Mouse (Mus musculus) ovary, postnatal 10 days (tissue): Measurements from ENCODE around the gene Evpl.
A peak's percentile ranks its signal among the peaks of the same experiment; 100 is the strongest.

Source experiments
- DNase-seq: peaks from one replicate; pipeline ENCODE4 v3.0.0; 2022; ENCODE audit warnings: low spot score

Gene Evpl

DNA sequence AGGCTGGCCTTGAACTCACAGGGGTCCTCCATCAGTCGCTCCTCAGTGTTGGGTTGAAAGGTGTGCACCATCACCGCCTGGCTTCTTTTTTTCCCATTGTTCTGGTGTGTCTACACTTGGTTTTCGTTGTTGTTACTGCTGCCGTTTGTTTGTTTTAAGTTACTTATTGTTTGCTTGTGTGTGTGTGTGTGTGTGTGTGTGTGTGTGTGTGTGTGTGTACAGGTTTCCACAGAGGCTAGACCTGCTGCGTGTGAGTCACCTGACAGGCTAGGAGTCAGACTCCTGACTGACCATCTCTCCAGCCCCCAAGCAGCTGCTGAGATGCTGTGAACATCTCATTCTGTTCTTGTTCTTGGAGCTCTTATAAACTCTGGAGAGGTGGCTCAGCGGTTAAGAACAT lies 25.0 kb downstream of the Evpl start:
- DNase-seq: no peak

GRCm38 (mm10) chr11:116210696-116211095 lies 27.2 kb downstream of the Evpl start:
- no peak for DNase-seq

- DNase-seq: no peak
Observed at GRCm38 (mm10) chr11:116209257-116209656, 28.6 kb downstream of the Evpl start.

GRCm38 (mm10) chr11:116208660-116209059 lies 29.2 kb downstream of the Evpl start:
- no peak for DNase-seq

DNA sequence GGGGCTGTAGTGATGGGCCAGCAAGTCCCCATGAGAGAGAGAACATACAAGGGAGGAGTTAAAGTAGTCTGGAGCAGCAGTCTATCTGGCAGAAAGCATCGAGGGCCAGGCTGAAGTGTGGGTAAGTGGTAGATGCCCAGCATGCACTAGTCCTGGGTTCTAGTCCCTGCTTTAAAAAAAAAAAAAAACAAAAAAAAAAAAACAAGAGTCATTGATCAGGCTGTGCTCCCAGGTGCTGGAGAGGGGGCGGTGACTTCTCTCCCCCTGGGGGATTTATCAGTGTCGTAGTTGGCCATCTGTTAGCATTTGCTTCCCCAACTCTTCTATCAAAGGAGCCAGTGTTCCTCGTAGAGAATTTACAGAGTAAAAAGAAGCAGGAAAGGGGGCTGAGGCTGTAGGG lies 31.2 kb downstream of the Evpl start:
- no peak for DNase-seq

DNA sequence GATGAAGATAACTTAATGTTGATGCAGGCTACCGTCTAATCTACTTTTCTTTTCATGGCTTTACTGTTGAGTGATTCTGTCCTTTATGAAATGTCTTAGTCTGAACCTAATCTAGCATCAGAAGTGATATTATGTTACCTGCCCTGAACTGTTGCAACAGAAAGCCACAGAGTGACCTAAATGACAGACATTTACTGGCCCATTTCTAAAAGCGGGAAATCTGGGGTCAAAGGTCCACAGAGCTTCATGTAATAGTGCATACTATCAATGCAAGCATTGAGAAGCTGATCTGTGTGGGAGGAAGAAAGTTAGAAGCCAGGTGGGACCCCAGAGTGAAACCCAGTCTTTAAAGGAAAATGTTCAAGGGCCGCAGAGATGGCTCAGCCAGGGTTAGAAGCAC lies 34.7 kb downstream of the Evpl start:
- no peak for DNase-seq

DNA sequence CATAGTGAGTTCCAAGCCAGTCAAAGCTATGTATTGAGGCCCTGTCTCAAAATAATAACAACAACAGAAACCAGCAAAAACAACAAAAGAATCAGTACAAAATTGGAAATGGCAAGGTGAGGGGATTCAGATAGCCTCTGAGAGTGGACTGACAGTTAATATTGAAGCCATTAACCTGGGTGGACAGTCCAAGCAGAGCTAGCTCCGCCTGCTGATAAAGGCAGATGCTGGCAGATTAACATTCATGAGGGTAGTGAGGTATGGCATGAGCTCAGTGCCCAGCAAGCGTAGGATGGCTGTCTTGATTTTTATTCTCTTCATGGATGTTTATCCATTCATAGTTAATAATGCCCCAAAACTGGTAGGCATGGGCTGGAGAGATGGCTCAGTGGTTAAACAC lies 36.7 kb downstream of the Evpl start:
- DNase-seq: no peak

GRCm38 (mm10) chr11:116198639-116199531 lies 39.0 kb downstream of the Evpl start, which contains the start of the genes Ten1 and Acox1:
Ten1 (plus strand) TSS chr11:116198855.
Acox1 (minus strand) TSS chr11:116199045.
- DNase-seq: peak; percentile 93

GRCm38 (mm10) chr11:116198132-116198531 lies 39.7 kb downstream of the Evpl start:
- no peak for DNase-seq

DNA sequence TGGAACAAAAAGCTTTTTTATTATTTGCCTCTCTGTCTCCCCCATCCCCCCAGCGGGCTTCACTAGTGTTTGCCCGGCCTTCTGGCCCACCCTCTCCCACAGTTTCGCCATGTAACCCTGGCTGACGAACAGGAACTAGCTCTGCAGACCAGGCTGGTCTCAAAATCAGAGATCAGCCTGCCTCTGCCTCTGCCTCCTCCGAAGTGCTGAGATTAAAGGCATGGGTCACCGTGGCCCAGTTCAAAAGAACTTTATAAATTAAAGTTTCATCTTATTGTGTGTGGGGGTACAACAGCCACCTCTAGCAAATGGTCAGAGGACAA lies 40.3 kb downstream of the Evpl start:
- no peak for DNase-seq

GRCm38 (mm10) chr11:116196866-116197583 lies 40.9 kb downstream of the Evpl start:
- no peak for DNase-seq

- no peak for DNase-seq
Observed at GRCm38 (mm10) chr11:116196336-116196735, 41.5 kb downstream of the Evpl start.

DNA sequence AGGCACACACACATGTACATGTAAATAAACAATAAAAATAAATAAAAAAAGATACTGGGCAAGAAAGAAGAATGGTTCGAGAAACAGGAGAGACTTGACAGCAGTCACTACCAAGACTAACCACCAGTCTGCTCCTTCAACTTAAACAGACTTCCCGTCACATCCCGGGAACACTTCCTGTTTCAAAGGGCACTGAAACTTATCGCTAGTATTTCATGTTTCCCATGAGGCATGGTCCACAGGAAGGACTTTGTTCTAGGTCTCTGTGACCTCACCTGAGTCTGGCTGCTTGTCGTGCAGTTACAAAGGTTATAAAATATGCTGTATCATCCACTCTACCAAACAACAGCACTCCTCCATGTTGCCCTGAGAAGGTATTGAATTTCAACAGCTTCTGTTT lies 42.6 kb downstream of the Evpl start:
- no peak for DNase-seq

DNA sequence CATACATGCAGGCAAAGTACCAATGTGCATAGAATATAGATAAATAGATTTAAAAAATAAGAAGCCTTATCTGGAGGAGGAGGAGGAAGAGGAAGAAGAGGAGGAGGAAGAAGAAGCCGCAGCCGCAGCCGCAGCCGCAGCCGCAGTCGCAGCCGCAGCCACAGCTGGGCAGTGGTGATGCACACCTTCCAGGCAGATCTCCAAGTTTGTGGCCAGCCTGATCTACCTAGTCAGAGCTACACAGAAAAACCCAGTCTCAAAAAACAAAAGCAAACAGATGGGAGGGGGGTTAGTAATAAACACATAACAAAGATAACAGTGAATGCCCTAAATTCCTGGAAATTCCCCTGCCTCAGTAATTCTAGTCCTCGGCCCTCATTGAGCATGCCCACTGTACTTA lies 43.3 kb downstream of the Evpl start:
- no peak for DNase-seq

GRCm38 (mm10) chr11:116187226-116187930 lies 50.5 kb downstream of the Evpl start:
- no peak for DNase-seq

GRCm38 (mm10) chr11:116186360-116186759 lies 51.5 kb downstream of the Evpl start:
- DNase-seq: no peak

DNA sequence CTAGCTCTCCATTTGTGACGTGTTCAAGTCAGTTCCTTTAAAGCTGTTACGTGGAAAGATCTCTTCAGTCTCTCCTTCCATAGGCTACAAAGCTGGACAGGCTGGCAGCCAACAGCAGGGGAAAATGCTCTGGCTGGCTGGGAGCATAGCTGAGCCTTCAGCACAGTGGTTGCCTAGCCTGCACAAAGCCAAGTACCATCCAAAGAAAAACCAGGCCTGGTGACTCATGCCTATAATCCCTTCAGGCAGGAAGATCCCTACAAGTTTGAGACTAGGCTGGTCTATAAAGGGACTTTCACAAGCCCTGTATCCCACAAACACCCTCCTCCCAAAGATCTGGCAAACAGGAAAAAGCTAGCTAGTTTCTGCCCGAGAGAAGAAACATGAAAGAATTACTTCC lies 52.0 kb downstream of the Evpl start:
- DNase-seq: no peak

DNA sequence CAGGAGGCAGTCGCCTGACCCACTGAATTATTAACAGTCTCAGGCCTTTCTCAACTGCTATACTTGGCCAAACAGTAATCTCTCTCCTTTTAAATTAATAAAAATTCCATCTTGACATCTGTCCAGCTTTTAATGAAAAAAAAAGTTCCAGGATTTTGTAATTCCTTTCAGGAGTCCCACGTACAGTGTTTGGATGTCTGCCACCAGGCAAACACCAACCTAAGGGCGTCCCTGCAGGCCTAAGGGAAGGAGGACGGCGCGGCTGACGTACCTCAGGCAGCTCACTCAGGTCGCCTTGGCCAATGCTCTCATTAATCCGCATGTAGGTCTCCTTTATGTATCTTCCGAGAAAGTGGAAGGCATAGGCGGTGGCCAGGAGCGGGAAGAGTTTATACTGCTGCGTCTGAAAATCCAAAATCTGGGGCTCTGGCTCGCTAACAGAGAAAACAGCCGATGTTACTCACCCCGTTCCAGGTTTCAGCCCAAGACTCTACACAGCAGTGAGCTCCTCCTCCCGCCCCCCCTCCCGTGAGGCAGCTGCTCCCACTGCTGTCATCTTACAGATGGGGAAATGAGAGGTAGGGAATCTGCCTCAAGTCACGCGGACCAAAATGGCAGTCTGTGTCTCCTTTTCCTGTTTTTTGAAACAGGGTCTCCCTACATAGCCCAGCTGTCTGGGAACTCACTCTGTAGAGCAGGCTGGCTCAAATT lies 59.3 kb downstream of the Evpl start:
- no peak for DNase-seq

DNA sequence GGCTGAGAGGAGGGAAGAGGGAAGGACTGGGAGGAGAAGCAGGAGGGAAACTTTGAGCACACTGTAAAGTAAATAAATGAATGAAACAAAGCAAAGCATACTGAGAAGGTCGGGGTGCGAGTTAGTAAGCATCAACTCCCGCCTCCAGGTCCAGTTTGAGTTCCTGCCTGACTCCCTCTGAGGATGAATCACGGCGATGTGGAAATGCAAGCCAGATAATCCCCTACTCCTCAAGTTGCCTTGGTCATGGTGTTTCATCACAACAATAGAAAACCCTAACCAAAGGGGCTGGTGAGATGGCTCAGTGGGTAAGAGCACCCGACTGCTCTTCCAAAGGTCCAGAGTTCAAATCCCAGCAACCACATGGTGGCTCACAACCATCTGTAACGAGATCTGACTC lies 61.9 kb downstream of the Evpl start:
- no peak for DNase-seq

DNA sequence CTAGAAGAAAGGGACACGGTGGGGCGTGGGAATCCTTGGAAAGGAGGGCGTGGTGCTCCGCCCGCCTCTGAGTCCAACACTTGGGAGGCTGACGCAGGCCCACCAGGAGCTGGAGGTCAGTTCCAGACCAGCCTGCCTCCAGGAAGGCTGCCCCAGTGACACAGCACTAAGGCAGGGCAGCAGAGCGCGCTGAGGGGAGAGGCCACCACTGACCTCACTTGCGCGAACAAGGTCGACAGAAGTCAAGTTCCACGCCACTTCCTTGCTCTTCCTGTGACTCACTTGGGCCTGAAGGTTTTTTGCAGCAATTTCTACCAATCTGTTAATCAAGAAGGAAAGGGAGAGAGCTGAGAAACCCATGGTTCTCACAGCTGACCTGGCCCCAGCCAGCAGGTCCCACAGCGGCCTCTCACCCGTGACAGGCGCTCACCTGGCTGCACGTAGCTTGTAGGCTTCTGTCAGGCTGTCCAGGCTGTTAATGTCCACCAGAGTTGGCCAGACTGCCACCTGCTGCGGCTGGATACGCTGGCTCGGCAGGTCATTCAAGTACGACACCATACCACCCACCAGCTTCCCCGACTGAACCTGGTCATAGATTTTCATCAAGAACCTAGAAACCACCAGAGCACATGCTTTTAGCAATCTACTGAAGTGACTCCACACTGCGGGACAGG lies 63.0 kb downstream of the Evpl start:
- no peak for DNase-seq

DNA sequence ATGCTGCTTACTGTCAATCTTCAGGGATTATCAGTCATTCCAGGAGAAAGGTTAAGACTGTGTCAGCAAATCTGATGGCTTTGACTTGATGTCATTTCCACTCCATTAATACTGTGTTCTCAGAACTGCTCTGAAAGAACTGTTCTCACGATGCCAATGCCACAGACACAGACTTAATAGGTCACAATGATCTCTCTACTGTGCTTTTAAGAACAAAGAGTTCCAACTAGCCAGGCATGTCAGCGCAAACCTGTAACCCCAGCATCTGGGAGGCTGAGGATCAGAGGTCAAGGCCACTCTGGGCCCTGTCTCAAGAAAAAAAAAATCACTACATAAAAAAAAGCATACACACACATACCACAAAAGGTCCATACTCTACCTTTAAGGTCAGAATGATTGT lies 65.9 kb downstream of the Evpl start:
- no peak for DNase-seq
